Mouse (Mus musculus) midbrain, embryonic 11.5 days (tissue): ENCODE measurements around the gene Mnt. TPM values are rescaled to one million over a fixed set of nuclear protein-coding genes. Genes with fewer than 3 reads are reported as not detected.
A peak's percentile ranks its signal among the peaks of the same experiment; 100 is the strongest.

Source experiments
- ATAC-seq: fragments of 200-750 bp; cut with Nextera tagmentation; 2 replicates; pipeline ENCODE4 v1.8.0; 2017; ENCODE audit warnings: moderate TSS enrichment, moderate library complexity; ENCODE audit not compliant: low FRiP score
- DNase-seq: peaks from one replicate; pipeline ENCODE4 v3.0.0; 2015; ENCODE audit warnings: low spot score; ENCODE audit errors: missing footprints
- H3K27ac ChIP-seq: fragments of 300-500 bp; sonication (generic); 2 replicates; pipeline ENCODE4 v1.5.1; 2014; ENCODE audit warnings: low read depth, low read length
- H3K27me3 ChIP-seq: fragments of 300-500 bp; sonication (generic); 2 replicates; pipeline ENCODE4 v1.6.1; 2014; ENCODE audit warnings: mild to moderate bottlenecking, low read length, moderate library complexity, mixed read lengths; ENCODE audit not compliant: control insufficient read depth, insufficient read depth
- H3K36me3 ChIP-seq: fragments of 300-500 bp; sonication (generic); 2 replicates; pipeline ENCODE4 v1.6.1; 2014; ENCODE audit warnings: mild to moderate bottlenecking, low read length, moderate library complexity, mixed read lengths; ENCODE audit not compliant: control insufficient read depth, insufficient read depth
- H3K4me1 ChIP-seq: fragments of 300-500 bp; sonication (generic); 2 replicates; pipeline ENCODE4 v1.6.1; 2014; ENCODE audit warnings: low read length; ENCODE audit not compliant: control insufficient read depth, insufficient read depth
- H3K4me2 ChIP-seq: fragments of 300-500 bp; sonication (generic); 2 replicates; pipeline ENCODE4 v1.6.1; 2014; ENCODE audit warnings: mild to moderate bottlenecking, moderate library complexity
- H3K4me3 ChIP-seq: fragments of 300-500 bp; sonication (generic); 2 replicates; pipeline ENCODE4 v1.5.1; 2014; ENCODE audit warnings: low read depth, low read length
- H3K9ac ChIP-seq: fragments of 300-500 bp; sonication (generic); 2 replicates; pipeline ENCODE4 v1.6.1; 2014; ENCODE audit warnings: low read length
- H3K9me3 ChIP-seq: fragments of 300-500 bp; sonication (generic); 2 replicates; pipeline ENCODE4 v1.6.1; 2016; ENCODE audit warnings: low read length; ENCODE audit not compliant: control insufficient read depth
- WGBS: fragments of 180-500 bp; shearing (Covaris S2); extraction: QIAGEN DNeasy Blood & Tissue Kit; methylation state at CpG from one replicate; pipeline ENCODE4 v1.1.7; 2014; 5-methylcytosine and 5-hydroxymethylcytosine counted together
- polyA plus RNA-seq: library from polyadenylated mRNA; unstranded; fragments of >200 nt; fragmentation: Nextera tagmentation; extraction: Ambion mirVana; gene quantifications from 2 replicates; pipeline ENCODE4 v1.2.1, GENCODE M21; 2014

Mnt gene
- polyA plus RNA-seq, 1 experiment from 2014 or later, result 4.5 TPM

- 90% methylated on average over 22 of the region's 22 CpGs for WGBS
- Histone ChIP-seq H3K4me2 (no peak overlapping the region; the same call in 1 of the 2 replicates), H3K9me3 (no peaks in the 10 kb centered on the region), H3K27ac (no peak overlapping the region), H3K4me1 (peaks cover 32% of the 10 kb centered on the region), H3K4me3 (no peak overlapping the region), H3K9ac (no peak overlapping the region), H3K27me3 (no peaks in the 10 kb centered on the region), H3K36me3 (no peaks in the 10 kb centered on the region)
- DNase-seq, result no peak
- no peak for ATAC-seq
These were observed 5.7 kb downstream of the Mnt start for GRCm38 (mm10) chr11:74836225-74837055.

DNA sequence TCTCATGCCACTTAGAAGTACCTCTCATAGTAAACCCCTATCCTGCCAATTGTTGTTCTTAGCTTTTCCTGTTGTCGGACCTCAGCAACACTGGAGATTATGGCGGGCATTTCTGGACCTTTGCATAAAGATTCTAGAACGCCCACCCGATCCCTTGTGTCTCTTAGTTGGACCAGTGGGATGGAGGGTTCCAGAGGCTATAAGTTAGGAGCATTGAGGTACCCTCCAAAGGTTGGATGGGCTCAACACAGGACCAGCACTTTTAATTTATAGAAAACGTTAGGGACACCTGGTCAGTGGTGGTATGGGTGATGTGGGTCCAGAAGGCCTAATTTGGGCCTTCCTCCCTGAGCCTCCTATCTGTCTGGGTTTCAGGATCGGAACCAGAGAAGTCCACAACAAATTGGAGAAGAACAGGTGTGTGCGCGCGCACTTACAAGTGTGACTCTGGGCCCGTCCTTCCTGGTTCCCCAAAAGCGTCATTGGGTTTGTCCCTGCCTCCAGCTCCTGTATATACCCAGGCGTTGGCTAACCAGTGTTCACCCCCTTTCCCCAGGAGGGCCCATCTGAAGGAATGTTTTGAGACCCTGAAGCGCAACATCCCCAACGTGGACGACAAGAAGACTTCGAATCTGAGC is 6.5 kb downstream of the Mnt start:
- H3K4me3 ChIP-seq, result peak overlapping the region; percentile 58
- H3K36me3 ChIP-seq, result no peaks in the 10 kb centered on the region
- ATAC-seq (no peak), DNase-seq (no peak)
- H3K4me1 ChIP-seq, result peaks cover 32% of the 10 kb centered on the region
- peak overlapping the region; percentile 90 for H3K4me2 ChIP-seq
- no peaks in the 10 kb centered on the region for H3K27me3 ChIP-seq
- H3K9me3 ChIP-seq, result no peaks in the 10 kb centered on the region
- peak overlapping the region; percentile 82; the same call in 1 of the 2 replicates for H3K27ac ChIP-seq
- WGBS, result 46% methylated on average over 16 of the region's 16 CpGs
- peak overlapping the region; percentile 71 for H3K9ac ChIP-seq

DNA sequence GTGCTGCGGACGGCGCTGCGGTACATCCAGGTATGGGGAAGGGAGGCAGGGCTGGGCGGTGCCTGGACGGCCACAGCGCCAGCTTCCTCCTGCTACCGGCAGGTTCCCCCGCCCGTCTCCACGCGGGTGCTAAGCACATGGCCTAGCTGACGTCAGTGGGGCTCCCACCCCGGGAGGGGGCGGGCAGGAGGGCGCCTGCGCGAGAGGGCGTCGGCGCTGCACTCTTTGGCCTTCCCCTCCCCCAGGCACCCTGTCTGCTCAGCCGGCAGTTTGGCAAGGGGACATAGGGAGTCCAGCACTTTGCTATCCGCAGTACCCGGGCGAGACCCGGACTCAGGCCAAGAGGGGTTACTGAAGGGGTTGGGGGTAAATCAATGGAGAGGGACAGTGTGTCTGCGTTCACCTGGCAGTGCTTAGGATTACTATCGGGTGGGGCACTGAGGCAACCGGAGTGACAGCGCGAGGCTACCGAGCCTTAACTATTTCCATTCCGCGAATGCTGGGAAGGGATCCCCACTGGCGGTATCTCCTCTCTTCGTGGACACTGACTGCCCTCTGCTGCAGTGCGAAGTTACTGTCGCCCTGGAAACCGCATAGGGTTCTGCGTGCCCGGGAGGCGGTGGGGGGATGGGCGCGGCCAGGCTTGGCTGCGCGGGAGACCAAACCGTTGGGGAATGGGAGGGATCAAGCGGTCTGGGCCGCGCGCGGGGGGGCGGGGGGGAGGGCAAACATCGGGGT is 7.1 kb downstream of the Mnt start:
- Histone ChIP-seq H3K36me3 (peaks cover 3% of the 10 kb centered on the region; the same call in 1 of the 2 replicates), H3K4me3 (peak overlapping the region; percentile 58), H3K4me2 (peak overlapping the region; percentile 90), H3K9me3 (no peaks in the 10 kb centered on the region), H3K27me3 (no peaks in the 10 kb centered on the region), H3K9ac (peak overlapping the region; percentile 71), H3K4me1 (peaks cover 27% of the 10 kb centered on the region), H3K27ac (peak overlapping the region; percentile 82)
- under 1% methylated on average over 53 of the region's 54 CpGs for WGBS
- DNase-seq (peak; percentile 97), ATAC-seq (peak; percentile 84)

GRCm38 (mm10) chr11:74838441-74838840 is 7.7 kb downstream of the Mnt start:
- Histone ChIP-seq H3K4me1 (peaks cover 22% of the 10 kb centered on the region), H3K36me3 (peaks cover 4% of the 10 kb centered on the region; the same call in 1 of the 2 replicates), H3K4me3 (peak overlapping the region; percentile 58), H3K4me2 (peak overlapping the region; percentile 90), H3K9ac (peak overlapping the region; percentile 71), H3K27ac (peak overlapping the region; percentile 82), H3K9me3 (no peaks in the 10 kb centered on the region), H3K27me3 (no peaks in the 10 kb centered on the region)
- ATAC-seq (peak; percentile 73), DNase-seq (peak; percentile 98)
- WGBS, result under 1% methylated on average over 35 of the region's 35 CpGs

GRCm38 (mm10) chr11:74838971-74839370 is 8.3 kb downstream of the Mnt start:
- 51% methylated on average over 6 of the region's 6 CpGs for WGBS
- H3K36me3 ChIP-seq, result peaks cover 4% of the 10 kb centered on the region; the same call in 1 of the 2 replicates
- H3K27ac ChIP-seq, result no peak overlapping the region; the same call in 1 of the 2 replicates
- H3K4me3 ChIP-seq, result no peak overlapping the region; the same call in 1 of the 2 replicates
- peak overlapping the region; percentile 90 for H3K4me2 ChIP-seq
- H3K4me1 ChIP-seq, result peaks cover 19% of the 10 kb centered on the region
- no peak for DNase-seq
- ATAC-seq, result no peak
- no peaks in the 10 kb centered on the region for H3K27me3 ChIP-seq
- no peak overlapping the region for H3K9ac ChIP-seq
- no peaks in the 10 kb centered on the region for H3K9me3 ChIP-seq

DNA sequence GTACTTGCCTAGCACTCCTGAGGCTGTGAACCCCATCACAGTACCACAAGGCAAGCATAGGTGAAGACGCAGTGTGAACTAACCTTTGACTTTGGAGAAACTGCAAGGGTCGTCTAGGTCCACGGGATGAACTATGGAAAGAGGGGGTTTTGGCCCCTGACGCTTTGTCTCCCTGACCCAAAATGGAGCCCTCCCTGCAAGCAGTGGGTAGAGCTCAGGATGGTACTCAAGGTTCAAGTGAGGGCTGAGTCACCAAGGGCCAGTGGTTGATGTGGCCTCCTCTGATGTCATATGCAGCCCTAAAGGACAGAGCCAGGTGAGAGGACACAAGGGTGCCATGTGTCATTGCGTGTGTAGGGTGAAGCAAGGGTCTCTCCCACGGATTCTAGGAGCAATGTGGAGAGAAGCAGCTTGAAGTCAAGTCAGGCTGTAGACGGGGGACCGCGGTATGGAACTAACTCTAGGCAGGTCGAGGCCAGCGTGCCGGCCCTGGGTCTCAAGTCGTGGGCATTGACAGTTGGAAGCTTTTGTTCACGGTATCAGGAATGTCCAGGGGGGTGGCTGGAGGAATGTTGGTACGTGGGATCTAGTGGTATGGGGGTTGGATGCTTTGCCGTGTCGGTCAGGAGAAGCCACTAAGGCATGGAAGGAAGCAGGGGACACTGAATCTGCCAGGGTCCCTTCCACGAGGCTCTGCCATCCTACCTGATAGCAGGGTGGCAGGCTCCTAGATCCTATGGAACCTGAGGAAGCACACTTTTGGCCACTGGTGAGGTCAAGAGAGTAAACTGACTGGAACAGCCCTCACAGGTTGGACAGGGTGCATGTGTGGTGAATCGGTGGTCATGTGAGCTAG is 9.4 kb downstream of the Mnt start:
- no peak for DNase-seq
- H3K4me2 ChIP-seq, result no peak overlapping the region
- no peak for ATAC-seq
- no peak overlapping the region for H3K27ac ChIP-seq
- H3K36me3 ChIP-seq, result peaks cover 4% of the 10 kb centered on the region; the same call in 1 of the 2 replicates
- 92% methylated on average over 19 of the region's 19 CpGs for WGBS
- H3K4me1 ChIP-seq, result peaks cover 15% of the 10 kb centered on the region
- H3K4me3 ChIP-seq, result no peak overlapping the region
- H3K9ac ChIP-seq, result no peak overlapping the region
- H3K9me3 ChIP-seq, result no peaks in the 10 kb centered on the region
- H3K27me3 ChIP-seq, result no peaks in the 10 kb centered on the region

GRCm38 (mm10) chr11:74840739-74841138 is 10.0 kb downstream of the Mnt start:
- ATAC-seq, result no peak
- peaks cover 3% of the 10 kb centered on the region; the same call in 1 of the 2 replicates for H3K9me3 ChIP-seq
- no peak overlapping the region for H3K4me2 ChIP-seq
- H3K36me3 ChIP-seq, result peaks cover 6% of the 10 kb centered on the region; the same call in 1 of the 2 replicates
- H3K9ac ChIP-seq, result peak overlapping the region; percentile 5; the same call in 1 of the 2 replicates
- 89% methylated on average over 8 of the region's 8 CpGs for WGBS
- H3K27ac ChIP-seq, result no peak overlapping the region
- DNase-seq, result no peak
- H3K4me1 ChIP-seq, result peaks cover 15% of the 10 kb centered on the region
- H3K4me3 ChIP-seq, result no peak overlapping the region
- H3K27me3 ChIP-seq, result no peaks in the 10 kb centered on the region

GRCm38 (mm10) chr11:74841366-74841765 is 10.6 kb downstream of the Mnt start:
- WGBS, result 65% methylated on average over 9 of the region's 9 CpGs
- ATAC-seq (no peak), DNase-seq (no peak)
- Histone ChIP-seq H3K27me3 (no peaks in the 10 kb centered on the region), H3K4me2 (no peak overlapping the region), H3K27ac (no peak overlapping the region), H3K36me3 (peaks cover 6% of the 10 kb centered on the region; the same call in 1 of the 2 replicates), H3K9me3 (peaks cover 3% of the 10 kb centered on the region; the same call in 1 of the 2 replicates), H3K9ac (peak overlapping the region; percentile 2; the same call in 1 of the 2 replicates), H3K4me1 (peaks cover 13% of the 10 kb centered on the region), H3K4me3 (no peak overlapping the region)
